Mouse (Mus musculus) colon, adult 2 months (tissue): ENCODE results near the gene Napepld. TPM values are rescaled to one million over a fixed set of nuclear protein-coding genes. Genes with fewer than 3 reads are reported as not detected.

Experiments
- polyA plus RNA-seq: library from polyadenylated mRNA; depleted of rRNA; stranded (reverse); fragments of >200 nt; gene quantifications from 2 replicates; pipeline ENCODE4 v1.2.3, GENCODE M21; 2012; rRNA removed

The Napepld gene
- 3.4 and 3.6 TPM in 2 replicates for polyA plus RNA-seq

DNA sequence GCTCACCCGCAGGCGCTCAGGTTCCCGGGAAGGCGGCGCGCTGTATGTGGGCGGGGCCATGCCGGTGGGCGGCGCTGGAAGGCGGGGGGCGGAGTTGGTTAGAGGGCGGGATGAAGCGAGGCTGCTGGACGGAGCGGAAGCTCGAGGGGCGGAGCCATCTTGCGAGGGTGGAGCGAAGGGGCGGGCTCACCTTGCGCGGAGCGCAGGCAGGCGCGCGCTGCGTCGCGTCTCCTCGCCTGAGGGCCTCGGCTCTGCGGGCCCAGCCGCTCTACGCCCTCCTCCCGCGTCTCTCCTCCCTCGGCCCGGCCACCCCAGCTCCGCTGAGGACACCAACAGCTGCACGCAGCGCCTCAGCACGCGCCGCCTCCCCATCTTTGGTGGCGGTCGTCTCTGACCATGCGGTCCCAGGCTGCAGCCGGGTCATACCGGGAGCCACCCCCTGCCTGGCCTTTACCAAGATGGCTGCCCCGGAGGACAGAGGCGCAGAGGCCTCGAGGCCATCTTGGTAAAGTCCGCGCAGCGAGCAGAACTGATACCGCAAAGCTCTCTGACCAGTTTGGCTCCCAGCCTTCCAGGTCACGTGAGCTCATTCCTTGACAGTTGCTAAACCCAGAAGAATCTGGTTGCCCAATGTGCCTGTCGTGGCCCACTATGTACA lies at the start of gene Napepld:
Gene Napepld (minus strand): TSS at position 46 of the 658 bp plus-strand sequence.

DNA sequence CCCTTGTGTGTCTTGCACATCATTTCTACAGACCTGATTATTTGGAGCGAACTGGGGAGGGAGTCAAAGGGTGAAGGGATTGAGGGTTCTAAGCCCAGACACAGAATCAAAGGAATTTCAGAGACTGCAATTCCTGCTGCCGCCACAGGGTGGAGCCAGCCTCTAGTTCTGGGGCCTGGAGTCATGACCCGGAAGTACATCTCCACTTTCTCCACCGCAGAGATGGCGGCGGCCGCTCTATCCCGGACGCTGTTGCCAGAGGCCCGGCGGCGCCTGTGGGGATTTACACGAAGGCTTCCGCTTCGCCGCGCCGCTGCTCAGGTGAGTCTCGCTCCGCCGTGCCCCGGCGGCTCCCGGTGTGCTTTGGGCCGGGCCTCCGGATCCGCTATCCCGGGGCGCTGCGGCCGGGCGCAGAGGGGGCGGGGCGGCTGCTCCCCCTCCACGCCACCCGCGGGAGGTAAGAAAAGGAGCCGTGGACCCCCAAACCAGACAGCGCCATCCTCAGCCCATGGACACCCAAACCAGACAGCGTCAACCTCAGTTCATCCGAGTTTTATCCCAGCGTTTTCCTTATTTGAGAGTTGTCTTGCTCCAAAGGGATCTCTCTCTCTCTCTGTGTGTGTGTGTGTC lies 35.9 kb upstream of the Napepld start, which contains the start of gene Pmpcb:
Gene Pmpcb (plus strand): TSS at position 186 of the 630 bp plus-strand sequence.

DNA sequence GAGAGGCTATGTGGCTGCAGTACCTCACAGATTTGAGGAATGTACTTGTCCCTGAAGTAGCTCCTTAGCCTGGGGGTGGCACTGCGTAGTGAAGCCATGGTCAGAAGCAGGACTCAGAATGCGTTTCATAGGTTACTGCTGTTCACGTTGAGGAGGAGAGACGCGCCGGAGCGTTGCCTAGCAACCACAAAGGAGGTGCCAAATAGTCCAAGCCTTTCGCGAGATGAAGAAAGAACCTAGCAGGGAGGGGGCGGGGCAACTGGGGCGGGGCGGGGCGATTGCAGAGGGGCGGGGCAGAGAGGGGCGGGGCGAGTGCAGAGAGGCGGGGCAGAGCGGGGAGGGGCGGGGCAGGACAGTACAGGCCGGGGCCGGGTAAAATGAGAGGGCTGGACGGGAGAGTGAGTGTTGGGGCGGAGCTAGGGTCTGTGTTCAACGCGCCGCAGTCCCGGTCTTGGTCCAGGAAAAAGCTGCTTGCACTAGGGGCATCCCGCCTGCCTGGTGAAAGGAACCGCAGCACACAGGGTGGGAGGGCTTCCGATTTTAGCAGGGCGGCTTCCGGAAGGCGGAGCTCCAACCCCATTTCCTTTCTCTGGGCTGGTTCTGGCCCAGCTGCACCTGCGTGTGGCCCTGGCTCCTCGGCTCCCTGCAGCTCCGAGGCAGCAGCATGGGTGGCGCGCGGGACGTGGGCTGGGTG lies 55.6 kb downstream of the Napepld start, which contains the start of the genes Fbxl13 and Armc10:
Gene Fbxl13 (minus strand): TSS at position 196 of the 694 bp plus-strand sequence.
Gene Armc10 (plus strand): TSS at position 375 of the 694 bp plus-strand sequence.

Other genes with a start within 250 kb of the Napepld start
- gene Lrrc17, start 157.8 kb downstream of the Napepld start, polyA plus RNA-seq, result 3.1 and 3.2 TPM in 2 replicates
- not detected in 2 replicates for gene Fbxl13, start 55.8 kb downstream of the Napepld start, polyA plus RNA-seq
- gene Armc10, start 55.6 kb downstream of the Napepld start, polyA plus RNA-seq, result 32.6 and 88.0 TPM in 2 replicates
- gene Pmpcb, start 35.7 kb upstream of the Napepld start, polyA plus RNA-seq, result 20.9 and 24.0 TPM in 2 replicates
- 9.8 and 12.5 TPM in 2 replicates for gene Dnajc2, start 83.9 kb upstream of the Napepld start, polyA plus RNA-seq
- gene Psmc2, start 83.9 kb upstream of the Napepld start, polyA plus RNA-seq, result 12.2 and 14.5 TPM in 2 replicates
- 0.03 TPM in 1 of 2 replicates, not detected in the other for gene Slc26a5, start 164.2 kb upstream of the Napepld start, polyA plus RNA-seq